21 mouse cellular contexts compared by ENCODE assay signal in the genomic region with DNA sequence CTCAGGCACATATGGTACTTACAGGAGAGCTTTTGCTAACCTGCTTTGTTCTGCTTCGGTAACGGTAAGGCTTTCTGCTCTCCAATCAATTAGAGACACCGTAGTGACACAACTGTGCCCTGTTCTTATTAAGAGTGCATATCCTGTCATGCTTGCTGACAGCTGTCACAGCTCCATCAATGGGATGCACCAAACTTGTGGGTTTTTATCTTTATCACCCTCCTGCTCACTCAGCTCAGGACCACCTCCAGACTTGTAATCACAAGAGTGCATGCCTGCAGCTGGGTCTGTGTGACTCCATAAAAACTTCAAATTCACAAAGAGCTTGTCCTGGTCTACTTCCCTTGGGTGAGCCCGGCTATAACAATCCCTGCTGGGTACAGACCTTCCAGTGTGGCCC. TPM values are rescaled to one million over a fixed set of nuclear protein-coding genes. Genes with fewer than 3 reads are reported as not detected.
DNase-seq lines count a peak whose midpoint lies in the region; ATAC-seq lines count a peak whose summit lies in the region.
"Had no signal": no experiment of that assay in that cellular context is flagged by ENCODE, and none has a peak within 500 bp of the region (broad histone marks: within the 10 kb centered on the region; RNA-seq: fewer than 3 reads in every experiment).

No protein-coding gene starts in this region.

- no peaks in the 10 kb centered on the region for H3K4me1 ChIP-seq in midbrain, embryonic 13.5 days (replicated peaks)
- H3K4me1 ChIP-seq in midbrain, embryonic 11.5 days (ENCODE audit: control insufficient read depth, insufficient read depth, low read length): no peaks in the 10 kb centered on the region
- peaks cover 33% of the 10 kb centered on the region for H3K4me1 ChIP-seq in liver, embryonic 12.5 days
- H3K4me1 ChIP-seq: forebrain, embryonic 13.5 days; hindbrain, embryonic 12.5 days; midbrain, embryonic 10.5 days; neural tube, embryonic 12.5 days; stomach, embryonic 15.5 days had no signal

- 69% methylated on average over 4 of the region's 4 CpGs for WGBS in midbrain, embryonic 13.5 days
- WGBS in midbrain, embryonic 11.5 days: 80% methylated on average over 4 of the region's 4 CpGs
- 39% methylated on average over 4 of the region's 4 CpGs for WGBS in liver, embryonic 12.5 days (ENCODE audit: insufficient replicate concordance)

- H3K36me3 ChIP-seq in midbrain, embryonic 13.5 days: no peaks in the 10 kb centered on the region
- no peaks in the 10 kb centered on the region for H3K36me3 ChIP-seq in midbrain, embryonic 11.5 days (ENCODE audit: control insufficient read depth, insufficient read depth, low read length)
- no peaks in the 10 kb centered on the region for H3K36me3 ChIP-seq in liver, embryonic 12.5 days
- H3K36me3 ChIP-seq: hindbrain, embryonic 12.5 days; midbrain, embryonic 10.5 days; neural tube, embryonic 12.5 days; stomach, embryonic 15.5 days had no signal

- no peaks in the 10 kb centered on the region for H3K27me3 ChIP-seq in midbrain, embryonic 13.5 days
- no peaks in the 10 kb centered on the region for H3K27me3 ChIP-seq in midbrain, embryonic 11.5 days (ENCODE audit: control insufficient read depth, insufficient read depth, low read length)
- H3K27me3 ChIP-seq in liver, embryonic 12.5 days (replicated peaks): 0 out of 2 replicates have a peak, but pooled peaks cover 3% of the 10 kb centered on the region
- H3K27me3 ChIP-seq: forebrain, embryonic 13.5 days; hindbrain, embryonic 12.5 days; neural tube, embryonic 12.5 days; stomach, embryonic 15.5 days had no signal

- no peak for DNase-seq in midbrain, embryonic 11.5 days (ENCODE audit: low spot score, missing footprints)
- no peak for DNase-seq in adipocyte (ENCODE audit: low spot score)
- DNase-seq in adrenal gland, postnatal 14 days: no peak
- no peak for DNase-seq in retina, postnatal 1 day
- DNase-seq: adrenal gland, postnatal 10 days; cerebellum, adult 11 months; cerebellum, adult 9-11 months; gastrocnemius, adult 2 months; kidney, postnatal 25 days; right cerebral cortex, postnatal 4 days had no signal

- no peak overlapping the region for H3K9ac ChIP-seq in midbrain, embryonic 13.5 days (replicated peaks)
- H3K9ac ChIP-seq in midbrain, embryonic 11.5 days (ENCODE audit: low read length): no peak overlapping the region
- 0 out of 2 replicates have a peak overlapping the region, but pooled peaks have one; percentile 12 for H3K9ac ChIP-seq in liver, embryonic 12.5 days
- H3K9ac ChIP-seq: forebrain, embryonic 13.5 days; hindbrain, embryonic 12.5 days; neural tube, embryonic 12.5 days; stomach, embryonic 15.5 days had no signal

- no peak overlapping the region for H3K4me3 ChIP-seq in midbrain, embryonic 13.5 days (replicated peaks)
- no peak overlapping the region for H3K4me3 ChIP-seq in midbrain, embryonic 11.5 days (ENCODE audit: low read depth, low read length)
- no peak overlapping the region for H3K4me3 ChIP-seq in liver, embryonic 12.5 days
- H3K4me3 ChIP-seq: erythroblast, embryonic 14.5 days; forebrain, embryonic 13.5 days; gastrocnemius, adult 2 months; hindbrain, embryonic 12.5 days; midbrain, embryonic 10.5 days; neural tube, embryonic 12.5 days; stomach, embryonic 15.5 days had no signal

- H3K4me2 ChIP-seq in midbrain, embryonic 13.5 days (replicated peaks): no peak overlapping the region
- H3K4me2 ChIP-seq in midbrain, embryonic 11.5 days: no peak overlapping the region
- H3K4me2 ChIP-seq in liver, embryonic 12.5 days: peak overlapping the region; percentile 30
- H3K4me2 ChIP-seq: forebrain, embryonic 13.5 days; hindbrain, embryonic 12.5 days; neural tube, embryonic 12.5 days; stomach, embryonic 15.5 days had no signal

- 0 out of 2 replicates have a peak, but pooled peaks have one; percentile 24 for ATAC-seq in midbrain, embryonic 13.5 days
- no peak for ATAC-seq in midbrain, embryonic 11.5 days (ENCODE audit: low FRiP score)
- ATAC-seq in common myeloid progenitor, adult 5-6 weeks (replicated peaks; ENCODE audit: low read depth, poor library complexity, severe bottlenecking): peak; percentile 19
- peak; percentile 82 for ATAC-seq in liver, embryonic 12.5 days
- peak; percentile 61 for ATAC-seq in megakaryocyte progenitor cell, adult 5-6 weeks (replicated peaks; ENCODE audit: poor library complexity)
- ATAC-seq: CD4-positive, CD25-positive, alpha-beta regulatory T cell, adult 4 months; forebrain, embryonic 13.5 days had no signal

- H3K9me3 ChIP-seq in midbrain, embryonic 13.5 days: no peaks in the 10 kb centered on the region
- H3K9me3 ChIP-seq in midbrain, embryonic 11.5 days (ENCODE audit: control insufficient read depth, low read length): no peaks in the 10 kb centered on the region
- H3K9me3 ChIP-seq in liver, embryonic 12.5 days (replicated peaks): no peaks in the 10 kb centered on the region
- H3K9me3 ChIP-seq: forebrain, embryonic 13.5 days; hindbrain, embryonic 12.5 days; midbrain, embryonic 10.5 days; neural tube, embryonic 12.5 days; stomach, embryonic 15.5 days had no signal

- H3K27ac ChIP-seq in midbrain, embryonic 13.5 days: no peak overlapping the region
- H3K27ac ChIP-seq in midbrain, embryonic 11.5 days (ENCODE audit: low read depth, low read length): no peak overlapping the region
- peak overlapping the region; percentile 73 for H3K27ac ChIP-seq in liver, embryonic 12.5 days
- H3K27ac ChIP-seq: forebrain, embryonic 13.5 days; gastrocnemius, adult 2 months; hindbrain, embryonic 12.5 days; midbrain, embryonic 10.5 days; neural tube, embryonic 12.5 days; stomach, embryonic 15.5 days had no signal

RNA-seq across cellular contexts. Expression of a gene that starts 23.3 kb away (rescaled TPM):
- 2.9 TPM in 2 replicates for polyA plus RNA-seq in midbrain, embryonic 13.5 days (2015; fragmentation: Nextera tagmentation; extraction: Ambion mirVana)
- polyA plus RNA-seq in midbrain, embryonic 11.5 days (2014; fragmentation: Nextera tagmentation; extraction: Ambion mirVana): 1.6 and 1.8 TPM in 2 replicates
- 18.6 and 19.9 TPM in 2 replicates for total RNA-seq in common myeloid progenitor, adult 5-6 weeks (2017)
- 1.9 TPM in 2 replicates for polyA plus RNA-seq in liver, embryonic 12.5 days (2016; fragmentation: Nextera tagmentation; extraction: Ambion mirVana)
- 19.2 and 20.0 TPM in 2 replicates for total RNA-seq in megakaryocyte progenitor cell, adult 5-6 weeks (2015)
- total RNA-seq in megakaryocyte progenitor cell, adult 5-6 weeks (2017): 20.4 and 22.2 TPM in 2 replicates
- 31.8 and 33.6 TPM in 2 replicates for total RNA-seq in adrenal gland, postnatal 14 days (2021)
